Mouse (Mus musculus) left cerebral cortex, postnatal 4 days (tissue): ENCODE results near the gene Dysf. TPM values are rescaled to one million over a fixed set of nuclear protein-coding genes. Genes with fewer than 3 reads are reported as not detected.
A peak's percentile ranks its signal among the peaks of the same experiment; 100 is the strongest.
"Not testable (repeated sequence)": the region's sequence is repeated elsewhere in the genome, so short reads cannot be mapped to it uniquely, and the experiment has no call there.

ENCODE experiments used
- DNase-seq: peaks from one replicate; pipeline ENCODE4 v3.0.0-alpha.2; 2022
- intact Hi-C: fragments of 180-260 bp; cut with DNase I; formaldehyde crosslinking; loops from one replicate; pipeline ENCODE4 v1.15.1; 2025
- total RNA-seq, 2 experiments: library from RNA; stranded (reverse); gene quantifications; 2 replicates each; pipeline ENCODE4 v1.2.3; 2021

Dysf gene
- total RNA-seq = 1 to 10 TPM; 5.4 TPM

- intact Hi-C loops = no loop called here
- no peak for DNase-seq
These were observed at the start of gene Dysf for GRCm38 (mm10) chr6:84008363-84009171. Dysf (plus strand) TSS chr6:84008590.

GRCm38 (mm10) chr6:83987642-83988041 lies 20.7 kb upstream of the Dysf start:
- intact Hi-C loops = loop anchor here (5.0 kb wide), 1 partner anchor 35 kb away; no protein-coding TSS in a partner anchor
- no peak for DNase-seq

DNA sequence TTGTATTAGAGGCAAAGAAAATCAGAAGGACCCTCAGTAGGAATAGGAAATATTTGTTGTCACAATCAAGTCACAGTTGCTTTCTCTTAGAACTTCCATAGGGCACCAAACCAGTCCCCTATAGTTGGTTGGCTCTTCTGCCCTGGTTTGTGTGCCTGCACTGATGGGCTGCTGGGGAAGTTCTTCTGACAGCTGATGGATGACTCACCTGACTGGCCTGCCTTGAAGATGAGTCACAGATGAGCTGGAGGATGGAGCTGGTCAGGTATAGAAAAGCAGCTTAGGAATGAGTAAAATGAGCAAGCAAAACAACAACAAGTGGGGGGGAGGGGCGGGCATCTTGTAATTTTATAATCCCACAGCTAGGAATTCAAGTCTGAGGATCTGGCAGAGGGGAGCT lies 5.7 kb upstream of the Dysf start:
- intact Hi-C loops = no loop called here
- DNase-seq = no peak

- intact Hi-C loops = no loop called here
- no peak for DNase-seq
These were observed 4.1 kb upstream of the Dysf start for GRCm38 (mm10) chr6:84004295-84004694.

GRCm38 (mm10) chr6:84009172-84009872 lies 932 bp downstream of the Dysf start:
- intact Hi-C loops = no loop called here

GRCm38 (mm10) chr6:84009915-84010302 lies 1.5 kb downstream of the Dysf start:
- intact Hi-C loops = no loop called here
- DNase-seq = no peak

More at GRCm38 (mm10) chr6:84009172-84009872, 932 bp downstream of the Dysf start:
- DNase-seq = no peak

DNA sequence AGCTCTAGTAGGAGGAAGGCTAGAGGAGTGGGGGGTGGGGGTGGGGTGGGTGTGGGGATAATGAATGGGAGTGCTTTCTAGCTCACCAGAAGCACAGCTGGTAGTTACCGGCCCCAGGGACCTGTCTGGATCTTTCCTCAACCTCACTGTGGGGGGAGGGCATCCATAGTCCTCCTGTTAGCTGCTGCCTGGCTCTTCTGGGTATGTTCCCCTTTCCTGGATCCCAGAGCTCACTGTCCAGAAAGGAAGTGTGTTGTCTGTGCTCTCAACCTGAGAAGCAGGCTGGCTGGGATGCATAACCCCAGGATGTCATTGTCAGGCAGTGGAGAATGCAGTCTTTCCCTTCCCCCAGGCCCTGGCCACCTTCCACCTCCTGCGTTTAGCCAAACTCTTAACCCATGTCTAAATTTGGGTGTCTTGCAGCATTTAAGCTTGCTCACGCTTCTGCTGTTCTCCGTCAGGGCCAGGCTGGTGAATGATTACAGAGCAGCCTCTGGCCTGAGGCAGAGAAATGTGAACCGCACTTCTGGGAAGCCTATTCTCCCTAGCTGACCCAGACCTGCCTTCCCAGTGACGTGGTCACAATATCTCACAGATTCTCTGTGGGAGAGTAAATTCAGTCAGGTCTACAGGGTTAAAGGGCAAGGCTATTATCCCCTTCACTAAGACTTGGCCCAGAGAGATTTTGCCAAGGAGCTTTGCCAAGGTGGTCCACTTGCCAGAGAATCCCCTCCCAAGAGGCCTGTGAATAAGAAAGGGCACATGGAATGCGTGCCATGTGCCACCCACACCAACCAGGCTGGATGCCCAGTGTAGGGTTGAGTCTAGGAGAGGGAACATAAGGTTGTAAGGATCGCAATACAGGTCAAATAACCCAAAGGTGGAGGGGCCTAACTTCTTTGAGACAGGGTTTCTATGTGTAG lies 2.2 kb downstream of the Dysf start:
- DNase-seq = peak; percentile 31
- intact Hi-C loops = no loop called here

- DNase-seq = not testable (repeated sequence)
- intact Hi-C loops = loop anchor here (5.0 kb wide), 1 partner anchor 47 kb away; no protein-coding TSS in a partner anchor
These were observed 6.7 kb downstream of the Dysf start for GRCm38 (mm10) chr6:84014961-84015683.

DNA sequence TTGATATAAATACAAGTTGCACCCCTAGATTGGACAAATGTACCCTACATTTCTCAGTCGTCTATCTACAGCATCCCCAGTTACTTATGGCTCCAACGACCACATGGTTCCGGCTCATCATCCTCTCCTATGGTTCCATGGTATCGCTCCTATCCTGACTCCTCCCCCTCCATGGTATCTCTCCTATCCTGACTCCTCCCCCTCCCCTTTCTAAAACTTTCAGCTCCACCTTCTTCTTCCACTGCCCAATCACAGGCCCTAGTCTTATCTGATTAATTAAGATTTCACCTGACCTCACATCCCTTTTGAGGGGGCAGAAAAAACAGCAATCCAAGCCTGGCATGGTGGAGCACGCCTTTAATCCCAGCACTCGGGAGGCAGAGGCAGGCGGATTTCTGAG lies 8.5 kb downstream of the Dysf start:
- intact Hi-C loops = loop anchor here (5.0 kb wide), 1 partner anchor 45 kb away; no protein-coding TSS in a partner anchor
- DNase-seq = no peak

- DNase-seq = no peak
- intact Hi-C loops = loop anchor here (5.0 kb wide), 1 partner anchor 45 kb away; no protein-coding TSS in a partner anchor
These were observed 9.0 kb downstream of the Dysf start for GRCm38 (mm10) chr6:84017392-84017791.

GRCm38 (mm10) chr6:84018906-84019550 lies 10.6 kb downstream of the Dysf start:
- intact Hi-C loops = loop anchor here (5.0 kb wide), 1 partner anchor 43 kb away; no protein-coding TSS in a partner anchor
- DNase-seq = no peak

- intact Hi-C loops = no loop called here
- no peak for DNase-seq
These were observed 11.6 kb downstream of the Dysf start for GRCm38 (mm10) chr6:84020002-84020401.

DNA sequence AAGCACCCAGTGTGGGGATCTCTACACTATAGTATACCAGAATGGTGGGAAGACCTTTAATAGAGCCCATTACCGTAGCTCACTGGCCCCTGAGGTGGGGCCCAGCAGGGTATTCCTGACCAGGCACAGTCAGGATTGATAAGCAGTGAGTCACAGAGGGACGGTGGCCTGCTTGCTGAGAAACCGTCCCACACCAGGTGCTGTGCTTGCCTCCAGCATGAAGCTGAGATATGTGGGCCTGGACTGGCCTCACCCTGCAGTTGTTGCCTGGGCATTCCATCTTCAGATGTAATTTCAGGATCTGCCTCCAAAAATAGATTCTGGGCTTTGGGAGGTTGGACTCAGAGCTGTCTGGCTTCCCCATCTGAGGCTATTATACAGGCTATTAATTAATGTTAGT lies 13.6 kb downstream of the Dysf start:
- no peak for DNase-seq
- intact Hi-C loops = no loop called here

DNA sequence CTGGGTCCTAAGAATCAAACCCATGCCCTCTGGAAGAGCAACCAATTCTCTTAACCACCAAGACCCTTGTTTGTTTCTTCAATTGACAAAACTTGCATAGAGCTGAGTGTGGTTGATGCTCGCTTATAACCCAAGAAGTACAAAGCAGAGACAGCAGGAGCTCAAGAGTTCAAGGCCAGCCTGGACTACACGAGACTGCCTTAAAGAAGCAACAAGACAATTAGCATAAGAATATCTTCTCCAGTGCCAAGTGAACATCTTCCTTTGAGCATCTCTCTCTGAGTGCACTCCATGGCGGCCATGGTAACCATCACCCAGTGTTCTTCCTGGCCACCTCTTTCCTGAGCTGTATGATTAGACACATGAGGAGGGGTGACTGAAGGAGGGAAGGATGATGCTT lies 17.2 kb downstream of the Dysf start:
- DNase-seq = no peak
- intact Hi-C loops = no loop called here

GRCm38 (mm10) chr6:84028791-84029190 lies 20.4 kb downstream of the Dysf start:
- intact Hi-C loops = no loop called here

GRCm38 (mm10) chr6:84029775-84030174 lies 21.4 kb downstream of the Dysf start:
- intact Hi-C loops = no loop called here
- DNase-seq = no peak

More at GRCm38 (mm10) chr6:84028791-84029190, 20.4 kb downstream of the Dysf start:
- DNase-seq = no peak

GRCm38 (mm10) chr6:84032516-84032915 lies 24.1 kb downstream of the Dysf start:
- DNase-seq, intact Hi-C loops: not testable (repeated sequence)

- DNase-seq = no peak
- intact Hi-C loops = no loop called here
These were observed 35.0 kb downstream of the Dysf start for GRCm38 (mm10) chr6:84043251-84043940.

DNA sequence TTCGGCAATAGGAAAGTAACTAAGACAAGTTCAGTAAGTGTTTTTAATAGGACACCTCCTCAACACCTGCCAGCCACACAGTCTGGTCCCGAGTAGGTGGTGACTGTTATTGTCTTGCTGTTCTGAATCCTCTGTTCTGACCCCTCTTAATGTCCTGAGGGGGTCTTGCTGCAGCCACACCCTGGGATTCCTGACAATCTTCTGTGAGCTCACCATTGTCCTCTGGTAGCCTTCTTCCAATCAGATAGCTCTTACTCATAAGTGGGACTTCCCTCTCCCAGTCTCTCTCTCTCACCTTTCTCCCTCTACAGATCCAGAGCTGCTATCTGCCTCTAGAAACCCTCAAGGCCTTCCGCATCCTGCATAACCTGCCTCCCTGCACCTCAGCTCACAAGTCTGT lies 36.3 kb downstream of the Dysf start:
- intact Hi-C loops = no loop called here
- no peak for DNase-seq
